Mouse (Mus musculus): ENCODE data around the gene Mcpt8. TPM values are rescaled to one million over a fixed set of nuclear protein-coding genes. Genes with fewer than 3 reads are reported as not detected.

Mcpt8 gene
- total RNA-seq, 2 experiments from 2014 or later = not detected

Small RNA genes within 50 kb of the gene (microRNA-seq; reads per million reads assigned to microRNA genes)
- 0 reads per million in 2 experiments for gene Mir6949

Other genes with a start within 250 kb of the Mcpt8 start
- 1 to 10 TPM; 6.7 to 7.3 TPM for gene Nynrin, start 231.3 kb downstream of the Mcpt8 start, total RNA-seq (2021)
- under 1 TPM; 0.37 to 0.43 TPM for gene Cbln3, start 200.9 kb downstream of the Mcpt8 start, total RNA-seq (2021)
- 10 to 100 TPM; 10.6 to 11.7 TPM for gene Khnyn, start 200.3 kb downstream of the Mcpt8 start, total RNA-seq (2021)
- 10 to 100 TPM; 68.5 to 70.7 TPM for gene Sdr39u1, start 185.0 kb downstream of the Mcpt8 start, total RNA-seq (2021)
- gene Cma1, start 140.6 kb downstream of the Mcpt8 start, total RNA-seq (2021) = under 1 TPM; 0.42 to 0.96 TPM
- gene Cma2, start 134.3 kb downstream of the Mcpt8 start, total RNA-seq (2021) = not detected
- not detected for gene Mcpt1, start 67.3 kb downstream of the Mcpt8 start, total RNA-seq (2021)
- gene Mcpt9, start 54.8 kb downstream of the Mcpt8 start, total RNA-seq (2021) = not detected
- not detected for gene Mcpt2, start 43.2 kb downstream of the Mcpt8 start, total RNA-seq (2021)
- gene Mcpt4, start 23.0 kb downstream of the Mcpt8 start, total RNA-seq (2021) = under 1 TPM in 1 of 2 experiments, not detected in 1; 0.35 TPM
- not detected for gene Ctsg, start 17.3 kb upstream of the Mcpt8 start, total RNA-seq (2021)
- gene Gzme, start 35.4 kb upstream of the Mcpt8 start, total RNA-seq (2021) = not detected
- gene Gzmd, start 47.3 kb upstream of the Mcpt8 start, total RNA-seq (2021) = not detected
- not detected for gene Gzmg, start 74.3 kb upstream of the Mcpt8 start, total RNA-seq (2021)
- gene Gzmn, start 89.3 kb upstream of the Mcpt8 start, total RNA-seq (2021) = not detected
- not detected for gene Gzmf, start 126.1 kb upstream of the Mcpt8 start, total RNA-seq (2021)
- not detected for gene Gzmc, start 149.4 kb upstream of the Mcpt8 start, total RNA-seq (2021)
- gene Gzmb, start 177.0 kb upstream of the Mcpt8 start, total RNA-seq (2021) = not detected